Mouse (Mus musculus): ENCODE data around the gene Nfib.

GRCm38 (mm10) chr4:82588718-82589117 lies 116.8 kb downstream of the Nfib start:
- TF ChIP-seq CTCF (IDR thresholded peaks at IDR 0.05; ENCODE audit: low read depth, low read length), result no peak
- TF ChIP-seq POLR2AphosphoS5 (IDR thresholded peaks at IDR 0.05; ENCODE audit: insufficient replicate concordance, low read depth, low read length), result no peak
- TF ChIP-seq GATA1 (IDR thresholded peaks at IDR 0.05; ENCODE audit: borderline replicate concordance, low read length), result no peak
- no peak for TF ChIP-seq TAL1 (conservative IDR thresholded peaks at IDR 0.05; ENCODE audit: low read depth, low read length)

Data from G1E (cell line).